Mouse (Mus musculus): ENCODE measurements around the gene Smg8.
"Not testable (repeated sequence)": the region's sequence is repeated elsewhere in the genome, so short reads cannot be mapped to it uniquely, and the experiment has no call there.

Gene Smg8

DNA sequence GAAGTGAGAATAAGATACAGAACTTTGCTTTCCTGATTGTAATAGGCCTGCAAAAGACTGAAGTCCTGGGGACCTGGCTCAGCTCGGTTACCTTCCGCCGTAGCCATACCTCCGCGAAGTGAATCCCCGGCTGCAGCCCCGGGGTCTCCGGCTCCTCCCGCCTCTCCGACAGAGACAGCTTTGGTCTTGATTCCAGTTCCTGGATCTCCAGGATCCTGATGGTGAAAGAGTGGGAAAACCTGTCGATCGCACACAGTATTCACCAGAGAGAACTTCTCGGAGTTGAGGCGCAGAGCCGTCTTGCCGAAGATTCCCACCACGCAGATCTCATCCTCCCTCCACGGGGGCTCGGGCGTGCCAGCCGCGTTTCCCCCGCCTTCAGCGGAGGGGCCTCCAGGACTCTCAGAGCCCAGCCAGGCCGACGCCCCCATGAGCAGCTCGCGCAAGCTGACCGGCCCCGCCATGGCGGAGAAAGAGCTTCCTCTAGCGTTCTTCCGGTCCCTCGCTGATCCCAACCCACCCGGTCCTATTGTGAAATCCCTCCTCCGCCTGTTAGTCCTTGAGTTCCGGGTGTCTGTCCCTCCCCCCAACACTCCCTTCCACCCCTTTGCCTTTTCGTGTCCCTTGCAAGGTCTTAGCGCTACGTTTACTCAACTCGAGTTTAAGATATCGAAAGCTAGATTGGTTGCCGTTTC lies at the start of gene Smg8:
TSS of gene Smg8 (minus strand) at position 485 of the 695 bp plus-strand sequence.
- peak; percentile 75 for DNase-seq

DNA sequence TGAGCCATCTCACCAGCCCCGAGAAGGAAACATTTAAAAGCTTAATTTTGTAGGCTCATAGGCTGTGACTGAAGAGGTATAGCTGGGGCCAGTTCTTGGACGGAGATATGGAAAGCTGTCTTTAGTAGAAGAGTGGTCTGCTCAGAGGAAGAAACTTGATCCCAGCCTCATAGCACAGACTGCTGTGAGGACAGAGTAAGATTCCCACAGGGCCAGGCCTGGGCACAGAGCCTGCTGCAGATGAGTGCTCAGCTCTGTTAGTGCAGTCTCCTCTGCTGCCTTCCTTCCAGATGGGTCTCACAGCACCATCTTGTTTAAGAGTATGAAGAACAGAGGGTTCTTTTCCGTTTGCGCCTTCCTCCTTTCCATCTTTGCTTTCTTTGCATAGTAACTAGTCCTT lies 49.7 kb upstream of the Smg8 start:
- DNase-seq, result no peak

DNA sequence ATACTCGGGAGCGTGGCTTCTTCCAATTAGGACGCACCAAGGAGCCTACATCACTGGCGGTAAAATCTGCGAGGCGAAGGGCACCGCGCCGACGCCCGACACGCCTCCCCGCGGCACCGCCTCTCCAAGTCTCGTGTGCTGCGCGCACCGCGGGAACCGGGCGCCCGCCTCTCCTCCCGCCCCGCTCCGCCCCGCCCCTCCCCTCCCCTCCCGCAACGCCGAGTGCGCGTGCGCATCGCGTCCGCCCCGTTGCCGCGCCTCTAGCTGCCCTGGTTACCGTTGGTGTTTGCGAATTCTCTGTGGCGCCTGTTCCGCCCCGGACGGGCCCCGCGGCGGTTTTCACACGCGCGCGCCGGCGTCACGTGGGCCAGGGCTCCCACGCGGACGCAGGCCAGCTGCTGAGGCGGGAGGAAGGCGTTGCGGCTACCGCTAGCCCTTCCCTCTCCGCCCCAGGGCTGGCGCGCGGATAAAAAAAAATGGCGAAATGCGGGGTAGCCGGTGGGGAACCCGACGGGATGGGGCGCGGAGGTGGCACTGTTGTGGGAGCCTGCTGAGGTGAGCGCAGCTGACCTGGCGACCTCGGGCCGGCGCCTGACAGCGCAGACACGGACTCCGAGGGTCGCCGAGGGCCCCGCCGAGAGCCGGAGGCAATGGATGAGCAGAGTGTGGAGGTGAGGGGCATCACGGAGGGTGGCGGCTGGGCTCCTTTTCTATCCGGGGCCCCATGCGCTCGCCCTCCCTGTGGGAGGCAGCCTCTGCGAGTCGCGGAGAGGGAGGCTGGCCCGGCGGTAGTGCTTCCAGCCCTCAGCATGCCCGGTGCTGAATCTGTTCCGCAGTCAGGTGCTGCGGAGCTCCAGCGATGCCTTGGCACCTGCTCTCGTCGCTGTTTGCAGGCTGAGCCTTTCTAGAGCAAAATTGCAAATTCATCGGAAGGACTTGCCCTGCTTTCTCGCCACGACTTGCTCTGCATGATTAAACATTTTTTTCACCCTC lies 40.5 kb upstream of the Smg8 start, which contains the start of gene Trim37:
TSS of gene Trim37 (plus strand) at position 254 of the 993 bp plus-strand sequence.
- DNase-seq, result peak; percentile 85

DNA sequence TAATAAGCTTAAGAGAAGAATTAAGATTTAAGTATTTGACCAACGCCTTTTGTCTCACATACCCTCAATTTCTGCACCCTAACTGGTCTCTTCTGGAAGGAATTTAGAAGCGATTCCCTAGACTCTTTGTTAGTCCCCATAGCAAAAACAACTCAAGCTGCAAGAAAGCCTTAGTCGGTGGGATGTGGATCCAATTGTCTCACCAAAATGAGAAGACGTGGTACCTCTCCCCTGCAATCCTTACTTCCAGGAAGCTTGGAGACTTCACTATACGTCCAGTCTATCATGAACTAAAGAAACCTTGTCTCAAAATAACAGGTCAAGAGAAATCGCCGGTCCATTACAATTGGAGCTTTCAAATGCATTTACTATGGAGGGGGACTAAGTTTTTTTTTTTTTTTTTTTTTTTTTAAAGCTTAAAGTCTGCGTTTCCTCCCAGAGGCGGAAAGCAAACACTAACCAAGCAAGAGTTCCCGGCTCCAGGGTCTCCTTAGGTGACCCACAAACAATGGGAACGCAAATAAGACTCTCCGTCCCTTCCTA lies 39.8 kb upstream of the Smg8 start:
- no peak for DNase-seq

DNA sequence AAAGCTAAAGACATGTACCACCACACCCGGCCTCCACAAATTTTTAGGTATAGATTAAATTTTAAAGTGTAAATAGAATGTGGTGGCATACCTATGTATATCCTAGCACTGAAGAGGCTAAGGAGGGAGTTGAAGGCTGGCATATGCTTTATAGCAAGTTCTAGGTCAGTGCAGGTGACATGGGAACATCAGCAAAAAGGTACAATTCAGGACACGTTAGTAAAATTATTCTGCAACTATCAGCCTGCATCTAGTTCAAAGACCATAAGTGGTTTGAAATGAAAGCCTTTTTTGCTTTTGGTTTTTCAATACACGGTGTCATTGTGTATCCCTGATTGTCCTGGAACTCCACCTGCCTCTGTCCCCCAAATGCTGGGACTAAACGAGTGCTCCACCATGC lies 39.0 kb upstream of the Smg8 start:
- no peak for DNase-seq

DNA sequence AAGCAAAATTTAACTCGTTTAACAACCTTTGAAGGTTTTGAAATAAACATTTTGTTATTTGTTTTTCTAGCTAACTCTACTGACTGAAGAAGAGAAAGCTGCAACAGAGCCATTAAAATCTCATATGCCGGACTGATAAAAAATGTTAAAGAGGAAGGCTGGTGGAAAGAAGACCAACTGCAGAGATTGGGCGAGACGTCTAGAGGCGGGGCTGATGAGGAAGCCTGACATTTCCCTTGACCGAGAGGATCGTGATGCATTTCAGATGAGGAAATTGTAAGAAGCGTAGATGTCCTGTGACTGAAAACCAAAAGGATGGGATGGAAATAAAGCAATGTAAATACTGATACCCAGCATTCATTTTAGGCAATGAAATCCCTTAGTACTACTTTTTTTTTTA lies 35.3 kb upstream of the Smg8 start:
- DNase-seq, result no peak

DNA sequence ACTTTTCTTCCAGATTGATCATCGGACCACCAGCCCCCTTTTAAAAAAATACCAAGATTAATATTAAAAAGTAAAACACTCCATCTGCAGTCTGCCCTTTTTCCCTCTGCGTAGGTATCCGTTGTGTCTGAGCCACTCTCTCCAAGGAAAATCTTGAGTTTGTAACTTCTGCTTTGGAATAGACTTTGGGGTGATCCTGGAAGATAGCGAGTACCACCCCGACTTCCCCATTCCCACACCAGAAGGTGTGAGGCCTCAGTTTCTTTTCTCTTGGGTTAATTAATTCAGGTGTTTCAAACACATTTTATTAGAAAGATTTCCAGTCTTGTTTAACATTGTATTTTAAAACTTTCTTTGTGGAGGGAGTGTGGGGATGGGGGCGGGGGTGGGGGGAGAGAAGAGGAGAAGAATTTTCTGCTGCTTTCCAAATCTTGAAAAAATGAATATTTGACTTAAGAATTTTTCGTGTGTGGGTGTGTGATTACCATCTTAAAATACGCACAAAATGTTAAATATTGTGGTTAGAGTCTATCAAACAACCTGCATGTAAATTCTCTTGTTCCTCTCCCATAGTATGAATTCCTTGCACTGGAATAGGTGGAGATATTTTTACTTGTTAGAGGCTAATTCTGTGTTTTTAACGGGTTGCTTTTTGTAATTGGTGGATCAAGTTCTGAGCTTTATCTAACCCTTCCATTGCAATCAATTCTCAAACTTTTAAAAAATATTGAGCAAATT lies 23.8 kb upstream of the Smg8 start:
- no peak for DNase-seq

DNA sequence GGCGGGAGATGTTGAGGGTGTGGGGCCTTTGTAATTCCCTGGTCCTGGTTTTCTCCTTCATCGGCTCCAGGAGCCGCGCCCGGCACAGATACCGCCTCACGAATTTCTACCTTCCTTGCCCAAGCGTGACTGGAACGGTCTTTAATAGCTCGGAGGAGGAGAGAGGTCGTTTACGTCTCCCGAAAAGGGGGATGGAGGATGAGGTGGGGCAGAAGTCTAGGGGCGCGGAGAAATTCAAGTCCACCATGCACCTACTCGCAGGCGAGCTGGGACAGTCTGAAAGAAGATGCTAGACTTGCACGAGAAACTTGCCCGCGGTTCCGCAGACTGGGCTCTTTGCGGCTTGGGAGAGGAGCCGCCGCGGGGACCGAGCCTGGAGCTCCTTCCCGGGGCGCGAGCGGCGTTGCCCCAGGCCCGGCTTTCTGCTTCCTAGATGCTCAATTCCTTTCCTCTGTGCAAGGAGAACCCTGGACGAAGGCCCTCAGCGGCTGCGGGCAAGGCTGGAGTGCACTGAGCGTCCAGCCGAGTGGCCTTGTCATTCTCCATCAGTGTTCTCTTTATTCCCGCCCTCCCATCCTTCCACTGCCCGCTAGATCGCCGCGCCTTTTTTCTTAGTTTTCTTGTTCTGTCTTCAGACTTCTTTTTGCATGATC lies 23.1 kb upstream of the Smg8 start:
- peak; percentile 21 for DNase-seq

DNA sequence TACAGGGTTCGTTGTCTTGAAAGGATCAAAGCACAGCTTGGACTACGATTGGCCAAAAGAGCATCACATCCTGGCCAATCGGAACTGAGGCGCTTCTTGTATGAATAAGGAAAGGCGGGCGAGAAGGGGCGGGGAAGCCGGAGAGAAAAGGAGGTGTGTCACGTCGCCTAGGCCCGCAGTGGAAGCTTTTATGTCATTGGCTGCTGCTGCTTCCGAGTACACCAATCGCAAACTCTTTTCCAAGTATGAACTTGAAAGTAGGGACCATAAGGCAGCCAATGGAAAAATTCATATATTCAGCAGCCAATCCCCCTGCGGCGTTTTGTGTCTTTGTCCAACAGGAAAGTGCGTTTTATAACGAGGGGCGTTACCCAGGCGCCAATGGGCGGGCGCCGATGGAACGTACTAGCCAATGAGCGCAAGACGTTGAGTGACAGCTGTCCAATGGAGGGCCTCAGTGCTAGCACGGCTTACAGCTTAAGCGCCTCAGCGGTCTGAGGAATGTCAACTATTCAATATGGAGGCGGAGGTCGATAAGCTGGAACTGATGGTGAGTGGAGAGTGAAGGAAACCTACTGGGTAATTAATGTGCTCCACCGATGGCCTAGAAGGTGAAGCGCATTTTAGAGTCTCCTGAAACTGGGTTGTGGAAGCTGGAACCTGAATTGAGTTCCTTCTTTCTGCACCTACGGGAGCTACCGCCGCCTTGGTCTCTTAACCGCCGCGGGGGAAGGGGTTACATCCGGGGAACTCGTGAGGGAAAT lies 22.4 kb upstream of the Smg8 start, which contains the start of gene Ska2:
TSS of gene Ska2 (plus strand) at position 480 of the 764 bp plus-strand sequence.
- peak; percentile 96 for DNase-seq

DNA sequence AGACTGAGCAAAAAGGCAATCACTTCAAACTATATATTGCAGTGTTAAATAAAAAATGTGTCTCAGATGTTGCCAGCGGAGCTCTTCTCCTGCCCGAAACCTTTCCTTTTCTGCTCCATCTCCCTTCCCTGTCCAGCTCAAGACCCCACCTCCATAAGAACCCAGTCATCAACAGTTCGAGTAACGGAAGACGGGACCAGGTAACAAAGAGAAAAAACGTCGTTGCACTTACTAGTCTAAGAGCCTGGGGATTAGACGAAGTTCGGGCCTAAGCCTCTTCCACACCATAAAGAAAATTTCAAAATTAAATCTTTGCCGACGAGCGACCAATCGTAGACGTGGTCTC lies 21.8 kb upstream of the Smg8 start, which contains the start of gene Prr11:
TSS of gene Prr11 (minus strand) at position 300 of the 346 bp plus-strand sequence.
- DNase-seq, result no peak

DNA sequence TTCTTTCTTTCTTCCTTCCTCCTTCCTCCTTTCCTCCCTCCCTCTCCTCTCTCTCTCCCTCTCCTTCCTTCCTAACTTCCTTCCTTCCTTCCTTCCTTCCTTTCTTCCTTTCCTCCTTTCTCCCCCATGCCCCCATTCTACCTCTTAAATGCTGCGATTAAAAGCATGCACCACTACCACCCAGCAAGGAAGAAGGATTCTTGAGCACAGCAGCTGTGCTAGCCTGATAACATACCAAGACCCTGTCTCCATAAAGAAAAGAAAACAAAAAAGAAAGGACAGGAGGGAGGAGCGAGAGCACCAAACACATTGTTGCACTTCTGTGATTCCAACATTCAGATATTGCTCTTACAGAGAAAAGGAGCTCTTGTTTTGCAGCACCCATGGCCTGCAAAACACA lies 568 bp upstream of the Smg8 start:
- no peak for DNase-seq

DNA sequence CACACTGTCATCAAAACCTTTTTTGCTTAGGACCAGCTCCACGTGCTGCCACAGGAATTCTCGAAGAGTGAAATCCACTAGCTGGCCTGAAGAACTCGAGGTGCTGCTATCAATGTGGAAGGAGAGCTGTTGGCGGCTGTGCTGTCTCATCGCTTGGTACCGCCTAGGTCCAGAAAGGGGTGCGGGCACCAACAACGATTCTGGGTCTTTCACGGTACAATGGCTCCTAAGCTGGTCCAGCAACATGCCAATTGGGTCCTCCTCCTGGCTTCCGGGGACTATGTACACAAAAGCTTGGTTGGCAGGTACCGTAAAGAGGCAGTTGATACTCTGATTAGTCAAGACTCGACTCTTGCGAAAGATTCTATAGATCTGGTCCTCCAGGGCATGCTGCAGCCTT lies 1.1 kb downstream of the Smg8 start:
- no peak for DNase-seq

DNA sequence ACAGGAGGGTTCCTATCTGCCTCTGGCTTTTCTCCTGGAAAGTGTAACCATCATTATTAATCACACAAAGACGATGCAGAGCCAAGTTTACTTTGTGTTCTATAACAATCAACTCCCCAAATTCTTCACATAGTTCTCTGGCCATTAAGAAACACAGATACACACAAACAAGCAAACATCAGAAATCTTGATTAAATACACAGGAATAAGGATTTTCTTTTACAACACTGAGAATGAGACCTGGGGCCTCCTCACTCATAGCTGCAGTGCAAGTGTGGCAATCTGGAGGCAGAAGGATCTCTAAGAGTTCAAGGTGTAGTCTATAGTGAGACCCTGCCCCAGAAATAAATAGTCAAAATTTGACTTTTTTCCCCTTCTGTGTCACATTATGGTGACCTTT lies 2.9 kb downstream of the Smg8 start:
- no peak for DNase-seq

DNA sequence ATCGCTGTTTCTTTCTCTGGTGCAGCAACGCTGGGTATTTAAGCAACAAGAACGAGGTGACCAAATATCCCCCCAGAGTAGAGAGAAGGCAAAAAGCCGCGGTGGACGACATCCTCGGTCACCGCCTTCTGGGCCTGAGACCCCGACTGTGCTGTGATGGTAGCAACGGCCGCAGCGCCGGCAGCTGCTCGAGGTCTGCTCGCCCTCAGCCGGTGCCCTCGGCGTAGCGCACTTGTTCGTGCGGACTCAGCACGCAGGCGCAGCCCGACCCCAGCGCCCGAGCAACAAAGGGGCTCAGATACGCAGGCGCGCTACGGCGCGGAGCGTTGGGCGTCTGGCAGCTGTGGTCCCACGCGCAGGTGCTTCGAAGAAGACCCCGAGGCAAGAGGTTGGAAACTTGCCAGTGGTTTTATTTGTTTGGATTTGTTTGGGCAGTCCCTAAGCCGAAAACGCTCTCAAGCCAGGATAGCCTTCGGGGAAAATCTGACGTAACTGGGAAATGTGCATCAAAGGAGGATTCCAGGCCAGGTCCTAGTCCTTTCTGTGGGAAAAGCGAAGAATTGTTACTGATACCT lies 12.6 kb downstream of the Smg8 start, which contains the start of gene Gdpd1:
TSS of gene Gdpd1 (minus strand) at position 197 of the 575 bp plus-strand sequence.
- peak; percentile 87 for DNase-seq

DNA sequence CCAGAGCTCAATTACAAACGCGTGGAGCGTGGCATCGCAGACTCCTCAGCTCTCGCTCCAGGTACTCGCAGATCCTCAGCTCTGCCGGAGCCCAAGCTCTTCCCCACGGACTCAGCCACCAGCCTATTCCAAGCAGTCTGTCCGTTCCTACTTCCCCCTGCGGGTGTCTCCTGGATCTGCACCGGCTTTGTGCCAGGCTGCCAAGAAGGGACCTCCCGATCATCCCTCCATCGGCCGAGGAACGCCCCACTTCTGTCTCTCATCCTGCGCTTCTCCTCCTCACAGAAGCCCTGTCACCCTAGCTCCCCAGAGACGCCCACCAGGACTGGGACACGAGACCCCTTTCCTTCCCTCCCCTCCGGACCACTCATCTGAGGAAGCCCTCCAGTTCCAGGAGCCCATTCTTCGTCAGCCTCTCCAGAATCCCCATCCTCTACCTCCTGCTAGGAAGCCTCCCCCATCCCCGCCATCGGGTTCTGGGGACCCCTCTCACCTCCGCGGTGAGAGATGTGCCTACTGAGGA lies 13.2 kb downstream of the Smg8 start:
- peak; percentile 72 for DNase-seq

DNA sequence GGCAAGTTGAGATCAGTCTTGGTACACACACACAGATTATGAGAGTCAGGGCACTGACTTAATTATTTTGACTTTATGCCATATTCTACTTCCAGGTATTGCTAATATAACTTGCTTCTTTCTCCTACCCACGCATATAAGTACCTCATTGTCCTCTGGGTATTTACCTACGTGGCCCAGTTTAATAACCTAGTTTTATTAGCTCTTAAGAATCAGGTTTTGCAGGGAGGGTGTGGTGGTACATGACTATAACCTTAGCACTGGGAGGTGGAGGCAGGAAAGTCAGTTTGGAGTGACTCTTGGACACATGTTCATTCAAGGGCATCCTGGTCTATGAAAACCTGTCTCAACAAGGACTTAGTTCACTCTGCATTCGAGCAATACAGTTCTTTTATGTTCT lies 24.5 kb downstream of the Smg8 start:
- DNase-seq, result no peak

DNA sequence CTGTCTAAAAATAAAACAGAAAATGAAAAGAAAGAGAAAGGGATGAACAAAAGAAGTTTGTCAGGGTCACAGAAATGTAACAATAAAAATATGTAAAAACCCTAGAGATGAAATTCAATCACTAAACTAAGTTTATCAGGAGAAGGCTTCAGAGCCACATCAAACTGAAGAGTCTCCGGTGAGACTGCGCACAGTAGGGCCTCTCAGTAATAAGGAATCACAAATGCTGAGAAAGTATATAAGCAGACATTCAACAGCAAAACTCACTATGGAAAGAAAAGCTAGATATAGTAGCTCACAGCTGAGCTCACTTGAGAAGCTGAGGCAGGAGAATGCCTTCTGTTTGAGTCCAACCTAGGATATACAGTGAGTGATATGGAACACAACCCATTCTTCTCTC lies 26.2 kb downstream of the Smg8 start:
- DNase-seq, result no peak

DNA sequence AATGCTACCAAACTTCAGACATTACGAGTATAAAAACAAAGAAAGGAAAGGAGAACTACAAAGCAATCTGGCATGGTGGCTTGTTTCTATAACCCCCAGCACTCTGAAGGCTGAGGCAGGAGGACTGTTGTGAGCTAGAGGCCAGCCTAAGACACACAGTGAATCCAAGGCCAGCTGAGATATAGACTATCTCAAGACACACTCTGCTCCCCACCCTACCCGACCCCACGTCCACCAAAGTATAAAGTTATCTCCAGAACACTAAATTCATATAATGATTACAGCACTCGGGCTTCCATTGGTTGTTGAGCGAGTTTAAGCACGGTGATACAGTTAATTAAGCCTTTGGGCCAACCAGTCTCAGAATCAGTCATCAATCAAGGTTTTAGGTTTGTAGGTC lies 30.3 kb downstream of the Smg8 start:
- no peak for DNase-seq

DNA sequence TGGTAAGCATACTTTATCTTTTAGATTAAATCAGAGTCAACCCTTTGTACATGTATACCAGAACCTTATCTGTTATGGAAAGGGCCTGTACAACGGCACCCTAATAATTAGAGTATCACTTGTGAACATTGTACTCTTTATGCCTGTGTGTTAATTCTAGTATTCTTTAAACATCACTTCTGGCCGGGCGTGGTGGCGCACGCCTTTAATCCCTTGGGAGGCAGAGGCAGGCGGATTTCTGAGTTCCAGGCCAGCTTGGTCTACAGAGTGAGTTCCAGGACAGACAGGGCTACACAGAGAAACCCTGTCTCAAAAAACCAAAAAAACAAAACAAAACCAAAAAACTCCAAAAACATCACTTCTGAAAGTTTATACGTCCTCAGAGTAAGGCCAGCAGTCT lies 37.7 kb downstream of the Smg8 start:
- DNase-seq, result not testable (repeated sequence)

DNA sequence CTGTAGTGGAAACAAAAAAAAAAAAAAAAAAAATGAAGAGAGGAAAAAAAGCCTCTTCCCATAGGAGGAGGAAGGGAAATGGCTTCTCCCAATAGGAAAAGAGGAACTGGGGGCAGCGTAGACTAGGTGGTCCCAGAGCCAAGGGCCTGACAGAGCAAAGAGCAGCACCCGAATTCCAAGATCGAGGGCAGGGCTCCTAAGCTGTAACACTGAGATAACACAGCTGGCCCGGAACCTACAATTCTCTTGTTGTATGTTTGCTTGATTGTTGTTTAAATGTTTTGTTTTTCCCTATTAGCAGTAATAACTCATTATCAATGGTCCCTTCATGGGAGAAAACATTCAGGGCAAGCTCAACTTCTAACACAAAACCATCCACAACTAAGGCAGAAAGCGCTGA lies 39.6 kb downstream of the Smg8 start:
- DNase-seq, result no peak

DNA sequence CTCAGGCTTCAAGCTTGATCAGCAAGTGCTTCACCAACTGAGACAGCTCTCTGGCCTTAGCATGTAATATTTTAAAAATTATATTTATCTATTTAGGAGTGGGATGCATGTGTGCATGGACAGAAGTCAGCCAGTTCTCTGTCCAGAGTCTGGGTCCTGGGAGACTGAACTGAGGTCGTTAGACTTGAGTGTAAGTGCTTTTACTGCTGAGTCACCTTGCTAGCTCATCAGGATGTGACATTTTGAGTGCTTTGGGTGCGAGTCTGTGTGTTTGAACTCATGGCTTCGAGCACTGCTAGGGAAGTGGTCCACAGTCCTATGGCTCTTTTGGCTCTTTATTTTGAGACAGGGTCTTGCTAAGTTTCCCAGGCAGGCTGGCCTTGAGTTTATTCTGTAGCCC lies 43.5 kb downstream of the Smg8 start:
- no peak for DNase-seq

Data from cerebellum, adult 11 months (tissue).